Mouse (Mus musculus) CH12.LX (cell line): ENCODE measurements around the gene Oaz3. TPM values are rescaled to one million over a fixed set of nuclear protein-coding genes. Genes with fewer than 3 reads are reported as not detected.

Source experiments
- DNase-seq: peaks from one replicate; pipeline ENCODE4 v3.0.0-alpha.2; 2013; ENCODE audit errors: extremely low read depth
- H3K27ac ChIP-seq: 2 replicates; pipeline ENCODE4 v1.5.1; 2012; ENCODE audit warnings: low read depth, mild to moderate bottlenecking, control low read depth, moderate library complexity; ENCODE audit not compliant: insufficient read depth
- H3K27me3 ChIP-seq: replicated peaks from 2 replicates; pipeline ENCODE3; 2012; ENCODE audit warnings: inconsistent platforms
- H3K36me3 ChIP-seq, 2 experiments: replicated peaks in 1 of 2; 2 replicates each; pipeline versions ENCODE3 to v1.6.1; 2012; ENCODE audit warnings: inconsistent platforms in 1 of 2, low read length in 1 of 2, mild to moderate bottlenecking in 1 of 2, mixed read lengths in 1 of 2, moderate library complexity in 1 of 2; ENCODE audit not compliant: control insufficient read depth in 1 of 2, insufficient read depth in 1 of 2
- H3K4me1 ChIP-seq, 2 experiments: 2 replicates each; pipeline ENCODE4 v1.6.1; 2012; ENCODE audit warnings: inconsistent platforms in 1 of 2, moderate library complexity in 1 of 2; ENCODE audit not compliant: insufficient read depth in 2 of 2, control insufficient read depth in 1 of 2
- H3K4me2 ChIP-seq: 2 replicates; pipeline ENCODE4 v1.6.1; 2012; ENCODE audit warnings: low read depth, mild to moderate bottlenecking, control low read depth; ENCODE audit not compliant: poor library complexity, insufficient read depth, severe bottlenecking
- H3K4me3 ChIP-seq, 3 experiments: fragments of 150-350 bp in 1 of 3; sonication (generic) in 1 of 3; replicated peaks in 1 of 3; 2 replicates each; pipeline versions ENCODE3 to v1.5.1; 2011 to 2012; ENCODE audit warnings: low read depth in 2 of 3, low read length in 2 of 3, mild to moderate bottlenecking in 2 of 3, moderate library complexity in 2 of 3, control low read depth in 1 of 3, improper control_type of control experiment in 1 of 3, inconsistent platforms in 1 of 3, mixed read lengths in 1 of 3; ENCODE audit not compliant: poor library complexity in 1 of 3
- H3K79me2 ChIP-seq: replicated peaks from 2 replicates; pipeline ENCODE4 v1.6.1; 2012; ENCODE audit warnings: mild to moderate bottlenecking, moderate library complexity; ENCODE audit not compliant: control insufficient read depth, poor library complexity, insufficient read depth, severe bottlenecking; ENCODE audit errors: extremely low read depth
- H3K9ac ChIP-seq: 2 replicates; pipeline ENCODE4 v1.6.1; 2012; ENCODE audit warnings: low read depth, mild to moderate bottlenecking, control low read depth, moderate library complexity; ENCODE audit not compliant: insufficient read depth
- H3K9me3 ChIP-seq: replicated peaks from 2 replicates; pipeline ENCODE3; 2012; ENCODE audit warnings: low read length, inconsistent platforms, mixed read lengths
- BHLHE40 ChIP-seq: IDR thresholded peaks from 2 replicates; pipeline ENCODE4 v1.6.1; 2011; ENCODE audit warnings: mild to moderate bottlenecking, low read depth, low read length, improper control_type of control experiment
- CHD1 ChIP-seq: IDR thresholded peaks from 2 replicates; pipeline ENCODE4 v1.6.1; 2012; ENCODE audit warnings: low read depth, low read length, improper control_type of control experiment, inconsistent platforms
- CHD2 ChIP-seq: IDR thresholded peaks from 2 replicates; pipeline ENCODE4 v1.6.1; 2011; ENCODE audit warnings: low read length, improper control_type of control experiment
- CTCF ChIP-seq, 2 experiments: IDR thresholded peaks in 1 of 2; conservative IDR thresholded peaks in 1 of 2; 2 replicates each; pipeline ENCODE4 v1.5.1; 2011 to 2012; ENCODE audit warnings: low read depth in 2 of 2, low read length in 2 of 2, improper control_type of control experiment in 1 of 2, inconsistent platforms in 1 of 2, mild to moderate bottlenecking in 1 of 2, moderate library complexity in 1 of 2
- ELF1 ChIP-seq: IDR thresholded peaks from 2 replicates; pipeline ENCODE4 v1.6.1; 2014; ENCODE audit warnings: low read depth, mild to moderate bottlenecking, inconsistent platforms, low read length, improper control_type of control experiment
- EP300 ChIP-seq: IDR thresholded peaks from 2 replicates; pipeline ENCODE4 v1.6.1; 2011; ENCODE audit warnings: low read length, improper control_type of control experiment
- ETS1 ChIP-seq: conservative IDR thresholded peaks from 2 replicates; pipeline ENCODE4 v1.6.1; 2012; ENCODE audit warnings: low read depth, mild to moderate bottlenecking, inconsistent platforms, low read length, improper control_type of control experiment, moderate library complexity
- GABPA ChIP-seq: IDR thresholded peaks from 2 replicates; pipeline ENCODE4 v1.6.1; 2012; ENCODE audit warnings: low read depth, low read length, improper control_type of control experiment, inconsistent platforms; ENCODE audit not compliant: insufficient replicate concordance
- IRF4 ChIP-seq: IDR thresholded peaks from 2 replicates; pipeline ENCODE4 v1.6.1; 2014; ENCODE audit warnings: low read depth, mild to moderate bottlenecking, inconsistent platforms, low read length, improper control_type of control experiment
- JUN ChIP-seq: IDR thresholded peaks from 2 replicates; pipeline ENCODE4 v1.6.1; 2011; ENCODE audit warnings: low read depth, mild to moderate bottlenecking, low read length, improper control_type of control experiment, moderate library complexity; ENCODE audit not compliant: insufficient read depth
- JUND ChIP-seq: conservative IDR thresholded peaks from 2 replicates; pipeline ENCODE4 v1.6.1; 2011; ENCODE audit warnings: low read depth, low read length, improper control_type of control experiment
- KAT2A ChIP-seq: IDR thresholded peaks from 2 replicates; pipeline ENCODE4 v1.6.1; 2012; ENCODE audit warnings: low read length, improper control_type of control experiment, inconsistent platforms; ENCODE audit not compliant: insufficient replicate concordance
- MAFK ChIP-seq: IDR thresholded peaks from 2 replicates; pipeline ENCODE4 v1.6.1; 2011; ENCODE audit warnings: low read length, improper control_type of control experiment; ENCODE audit not compliant: insufficient replicate concordance
- MAX ChIP-seq: IDR thresholded peaks from 2 replicates; pipeline ENCODE4 v1.6.1; 2011; ENCODE audit warnings: low read length, improper control_type of control experiment
- NELFE ChIP-seq: IDR thresholded peaks from 2 replicates; pipeline ENCODE4 v1.6.1; 2011; ENCODE audit warnings: low read depth, low read length, improper control_type of control experiment
- SIN3A ChIP-seq: IDR thresholded peaks from 2 replicates; pipeline ENCODE4 v1.6.1; 2012; ENCODE audit warnings: low read length, improper control_type of control experiment, inconsistent platforms
- TBP ChIP-seq: conservative IDR thresholded peaks from 2 replicates; pipeline ENCODE4 v1.6.1; 2011; ENCODE audit warnings: low read depth, low read length, improper control_type of control experiment
- TCF12 ChIP-seq: IDR thresholded peaks from 2 replicates; pipeline ENCODE4 v1.6.1; 2014; ENCODE audit warnings: low read depth, mild to moderate bottlenecking, inconsistent platforms, low read length, improper control_type of control experiment
- UBTF ChIP-seq: IDR thresholded peaks from 2 replicates; pipeline ENCODE4 v1.6.1; 2012; ENCODE audit warnings: low read depth, mild to moderate bottlenecking, inconsistent platforms, low read length, improper control_type of control experiment, moderate library complexity
- USF1 ChIP-seq: IDR thresholded peaks from 2 replicates; pipeline ENCODE4 v1.6.1; 2014; ENCODE audit warnings: low read depth, mild to moderate bottlenecking, inconsistent platforms, low read length, improper control_type of control experiment
- USF2 ChIP-seq: conservative IDR thresholded peaks from 2 replicates; pipeline ENCODE4 v1.6.1; 2011; ENCODE audit warnings: low read depth, low read length, improper control_type of control experiment
- ZC3H11A ChIP-seq: IDR thresholded peaks from 2 replicates; pipeline ENCODE4 v1.6.1; 2012; ENCODE audit warnings: low read depth, mild to moderate bottlenecking, inconsistent platforms, low read length, improper control_type of control experiment
- ZNF384 ChIP-seq: IDR thresholded peaks from 2 replicates; pipeline ENCODE4 v1.6.1; 2012; ENCODE audit warnings: low read depth, low read length, improper control_type of control experiment, inconsistent platforms
- dilution Hi-C: fragments of 300-500 bp; cut with MboI; formaldehyde crosslinking; loops from 2 replicates; pipeline ENCODE4 v1.14.3; 2020; ENCODE audit warnings: low sequenced_read_pairs; ENCODE audit not compliant: extremely low pct_unique_long_range_greater_than_20kb, extremely low pct_ligation_motif_present
- in situ Hi-C: fragments of 300-500 bp; cut with MboI; formaldehyde crosslinking; loops from 3 replicates; pipeline ENCODE4 v1.14.3; 2019; ENCODE audit warnings: low sequenced_read_pairs, low pct_ligation_motif_present, low pct_unique_long_range_greater_than_20kb, mixed read lengths
- polyA plus RNA-seq: library from polyadenylated mRNA; unstranded; fragments of >175 nt; gene quantifications from 2 replicates; pipeline ENCODE4 v1.2.1, GENCODE M21; 2012; ENCODE audit warnings: low read depth; ENCODE audit not compliant: insufficient read length
- total RNA-seq, 2 experiments: library from RNA; depleted of rRNA; stranded (reverse); fragments of 300-350 nt in 1 of 2; fragments of >200 nt in 1 of 2; gene quantifications; 2 replicates each; pipeline ENCODE4 v1.2.3; 2012 to 2014

Oaz3 gene
- total and polyA plus RNA-seq, 3 experiments: 0.51 to 0.71 TPM; not detected in 1

GRCm38 (mm10) chr3:94392128-94392527 is 51.6 kb downstream of the Oaz3 start:
- H3K4me2 ChIP-seq: no peak overlapping the region
- H3K9ac ChIP-seq: no peak overlapping the region
- DNase-seq: no peak
- H3K4me1 ChIP-seq: peaks cover 6 to 28% of the 10 kb centered on the region in 2 experiments
- H3K79me2 ChIP-seq: no peaks in the 10 kb centered on the region
- H3K9me3 ChIP-seq: no peaks in the 10 kb centered on the region
- H3K27me3 ChIP-seq: no peaks in the 10 kb centered on the region
- H3K36me3 ChIP-seq: peaks cover 0 to 2% of the 10 kb centered on the region in 2 experiments
- dilution Hi-C loops: no loop called here
- H3K27ac ChIP-seq: no peak overlapping the region
- no peak overlapping the region for H3K4me3 ChIP-seq
- in situ Hi-C loops: no loop called here
- TF ChIP-seq TCF12 (no peak), CHD1 (no peak), CHD2 (no peak), ZNF384 (no peak), USF1 (no peak), MAFK (no peak), EP300 (no peak), SIN3A (no peak), JUND (no peak), JUN (no peak), UBTF (no peak), MAX (no peak), GABPA (no peak), NELFE (no peak), ELF1 (no peak), CTCF (conservative IDR thresholded peaks at IDR 0.05 in 1 of 2, IDR thresholded peaks at IDR 0.05 in 1 of 2; ENCODE audit: low read depth in 2 of 2, low read length in 2 of 2) (no peak), ETS1 (no peak), USF2 (no peak), ZC3H11A (no peak)

GRCm38 (mm10) chr3:94391001-94391400 is 52.7 kb downstream of the Oaz3 start:
- DNase-seq: no peak
- no peak overlapping the region for H3K4me3 ChIP-seq
- TF ChIP-seq NELFE (no peak), IRF4 (no peak), GABPA (no peak), ZNF384 (no peak), KAT2A (no peak), ELF1 (no peak), BHLHE40 (no peak), SIN3A (no peak), TBP (no peak)
- no peaks in the 10 kb centered on the region for H3K9me3 ChIP-seq
- no peak overlapping the region for H3K27ac ChIP-seq
- no peak overlapping the region for H3K4me2 ChIP-seq
- peaks cover 6 to 39% of the 10 kb centered on the region in 2 experiments for H3K4me1 ChIP-seq
- H3K79me2 ChIP-seq: no peaks in the 10 kb centered on the region
- dilution Hi-C loops: no loop called here
- no peaks in the 10 kb centered on the region for H3K27me3 ChIP-seq
- in situ Hi-C loops: no loop called here
- H3K9ac ChIP-seq: no peak overlapping the region
- peaks cover 0 to 2% of the 10 kb centered on the region in 2 experiments for H3K36me3 ChIP-seq
